Mouse (Mus musculus): ENCODE data around the gene Lctl. TPM values are rescaled to one million over a fixed set of nuclear protein-coding genes. Genes with fewer than 3 reads are reported as not detected.

Lctl gene
- 5.2 and 21.8 TPM in 2 replicates for polyA plus RNA-seq (2012; rRNA removed)

- no peak for DNase-seq (ENCODE audit: low read depth)
Measured at GRCm38 (mm10) chr9:64116876-64117275, at the start of gene Lctl. TSS of gene Lctl (plus strand) at chr9:64117147.

DNA sequence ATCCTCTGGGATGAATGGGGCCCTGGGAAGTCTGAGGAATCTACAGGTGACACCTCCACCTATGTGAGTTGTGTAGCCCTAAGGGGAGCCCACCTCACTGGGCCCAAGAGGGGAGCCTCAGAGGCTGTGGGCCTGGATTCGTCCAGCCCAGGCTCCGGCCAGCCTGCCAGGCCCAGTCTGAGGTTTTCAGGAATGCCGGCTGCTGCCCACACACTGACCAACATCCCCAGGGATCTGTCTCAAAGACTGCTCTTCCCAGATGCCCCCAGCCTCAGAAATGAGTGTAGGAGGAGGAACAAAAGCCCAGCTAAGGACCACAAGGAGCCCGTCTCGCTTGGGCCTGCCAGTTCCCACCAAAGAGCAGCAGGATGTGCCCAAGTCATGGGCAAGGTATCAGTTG is 49.2 kb upstream of the Lctl start:
- no peak for DNase-seq (ENCODE audit: low read depth)

GRCm38 (mm10) chr9:64068571-64068970 is 48.4 kb upstream of the Lctl start:
- no peak for DNase-seq (ENCODE audit: low read depth)

DNA sequence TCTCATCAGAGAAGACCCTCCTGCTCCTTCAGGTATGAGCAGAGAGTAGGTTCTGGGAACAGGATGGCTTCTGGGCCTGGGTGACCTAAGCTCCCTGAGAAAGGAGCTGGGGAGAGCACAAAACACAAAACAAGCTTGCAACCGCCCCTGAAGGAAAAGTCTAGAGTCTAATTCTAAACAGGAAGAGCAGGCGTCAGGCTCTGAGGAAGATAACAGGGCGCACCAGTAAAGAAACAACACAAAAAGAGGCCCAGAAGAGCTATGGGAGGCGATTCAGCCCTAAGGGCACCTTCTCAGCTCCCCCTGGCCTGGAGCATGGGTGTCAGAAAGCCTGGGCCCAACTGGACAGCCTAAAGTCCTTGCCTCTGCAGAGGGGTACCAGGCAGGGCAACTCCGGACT is 47.8 kb upstream of the Lctl start:
- DNase-seq (ENCODE audit: low read depth), result no peak

DNA sequence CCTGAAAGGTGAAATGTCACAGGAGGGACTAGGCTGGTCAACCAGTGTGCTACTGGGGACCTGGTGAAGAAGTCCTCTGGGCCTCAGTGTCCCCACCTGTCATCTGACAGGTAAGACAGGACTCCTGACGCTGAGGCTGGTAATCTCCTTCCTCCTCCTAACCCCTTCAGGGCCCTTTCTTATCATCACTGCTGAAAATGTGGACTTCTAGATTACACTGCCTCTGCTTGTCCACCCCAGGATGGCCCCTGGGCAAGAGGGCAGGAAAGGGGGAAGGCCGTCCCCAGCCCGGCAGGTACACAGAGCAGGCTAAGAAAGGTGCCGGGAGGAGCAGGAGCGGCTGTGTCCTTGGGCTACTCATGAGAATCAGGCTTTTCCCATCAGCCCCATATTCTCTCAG is 46.3 kb upstream of the Lctl start:
- no peak for DNase-seq (ENCODE audit: low read depth)

DNA sequence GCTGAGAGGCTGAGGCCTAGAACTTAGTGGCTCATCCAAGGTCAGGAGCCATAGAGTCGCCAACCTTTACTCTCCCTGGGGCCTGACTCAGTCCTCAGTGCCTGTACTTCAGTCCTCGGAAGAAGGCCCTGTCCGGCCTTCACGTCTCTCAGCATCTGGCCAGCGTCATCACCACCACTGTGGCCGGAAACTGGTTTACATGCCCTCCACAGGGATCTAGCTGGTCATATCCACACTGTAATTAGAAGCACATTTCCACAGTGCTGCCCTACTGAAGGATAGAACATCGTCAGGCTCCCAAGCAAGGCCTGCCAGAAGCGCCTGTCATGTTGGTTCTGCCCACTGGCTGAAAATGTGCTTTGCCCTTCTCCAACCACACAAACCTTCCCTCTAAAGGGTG is 42.1 kb upstream of the Lctl start:
- DNase-seq (ENCODE audit: low read depth), result no peak

GRCm38 (mm10) chr9:64076412-64076811 is 40.5 kb upstream of the Lctl start:
- no peak for DNase-seq (ENCODE audit: low read depth)

DNA sequence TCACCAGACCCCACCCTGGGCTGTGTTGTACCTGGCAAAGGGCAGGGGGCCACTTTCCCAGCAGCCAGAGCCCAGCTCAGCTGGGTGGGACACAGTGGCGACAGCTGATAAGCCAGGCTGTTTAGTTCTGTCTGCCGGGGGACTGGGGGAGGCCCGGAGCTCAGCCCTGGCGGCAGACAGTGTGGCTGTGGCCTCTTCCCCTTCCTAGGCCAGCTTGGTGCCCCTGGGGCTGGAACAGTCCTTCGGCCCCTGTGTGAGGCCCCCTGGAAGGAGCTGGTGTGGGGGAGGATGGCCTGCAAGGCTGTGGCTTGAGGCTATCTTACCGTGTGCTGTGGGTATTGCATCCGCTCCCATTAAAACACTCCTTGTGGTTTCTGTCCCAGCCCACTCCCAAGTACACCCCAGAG is 38.6 kb upstream of the Lctl start:
- no peak for DNase-seq (ENCODE audit: low read depth)

- DNase-seq (ENCODE audit: low read depth), result no peak
Measured at GRCm38 (mm10) chr9:64079922-64080321, 37.0 kb upstream of the Lctl start.

DNA sequence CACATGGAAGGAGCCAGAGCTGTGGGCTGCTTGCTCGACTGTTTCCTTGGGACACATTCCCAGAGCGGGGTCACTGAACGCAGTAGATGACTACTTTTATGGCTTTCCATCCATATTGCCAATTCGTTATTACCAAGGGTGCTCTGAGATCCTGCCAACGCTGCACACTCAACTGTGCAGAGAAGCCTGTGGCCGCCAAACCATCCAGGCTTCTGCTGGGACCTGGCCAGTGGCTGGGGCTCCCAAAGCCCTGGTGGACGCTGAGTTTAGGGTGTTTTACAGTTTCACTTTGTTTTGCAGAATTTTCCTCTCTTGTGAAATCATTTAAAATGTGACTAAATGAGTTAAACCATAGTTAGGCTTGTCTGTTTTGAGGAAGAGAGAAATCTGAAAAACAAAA is 32.7 kb upstream of the Lctl start:
- no peak for DNase-seq (ENCODE audit: low read depth)

- DNase-seq (ENCODE audit: low read depth), result no peak
Measured at GRCm38 (mm10) chr9:64084661-64085399, 32.1 kb upstream of the Lctl start.

DNA sequence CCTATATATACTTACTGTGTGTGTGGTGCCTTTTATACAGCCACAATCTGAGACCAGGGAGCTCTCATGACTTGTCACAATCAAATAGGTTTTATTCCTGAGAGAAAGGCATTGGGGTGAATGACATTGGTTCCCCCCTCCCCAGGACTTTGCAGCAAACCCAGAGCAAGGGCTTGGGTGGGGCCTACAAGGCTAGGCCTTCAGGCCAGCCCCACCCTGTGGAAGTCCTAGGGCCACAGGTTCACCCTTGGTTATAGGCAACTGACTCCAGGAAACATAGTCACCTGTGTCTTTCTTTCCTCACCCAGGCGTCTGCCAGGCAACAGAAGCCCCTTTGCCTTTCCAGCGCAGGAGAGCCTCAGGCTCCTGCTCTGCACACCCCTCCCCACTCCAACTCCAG is 31.0 kb upstream of the Lctl start:
- no peak for DNase-seq (ENCODE audit: low read depth)

DNA sequence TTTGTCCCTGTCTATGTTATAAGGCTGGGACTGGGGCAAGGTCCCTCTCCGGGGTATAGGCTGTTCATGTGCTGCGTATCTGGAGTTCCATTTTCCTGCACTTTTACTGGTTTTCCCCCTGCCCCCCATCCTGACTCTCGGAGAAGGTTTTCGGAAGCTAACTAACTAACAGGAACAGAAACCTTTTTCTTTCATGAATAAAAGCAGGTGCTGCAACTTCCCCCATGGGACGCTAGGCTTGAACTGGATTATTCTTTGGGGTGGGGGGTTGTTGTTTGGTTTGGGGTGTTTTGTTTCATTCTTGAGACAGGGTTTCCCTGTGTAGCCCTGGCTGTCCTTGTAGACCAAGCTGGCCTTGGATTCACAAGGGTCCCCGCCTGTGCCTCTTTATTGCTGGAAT is 30.4 kb upstream of the Lctl start:
- DNase-seq (ENCODE audit: low read depth), result no peak

DNA sequence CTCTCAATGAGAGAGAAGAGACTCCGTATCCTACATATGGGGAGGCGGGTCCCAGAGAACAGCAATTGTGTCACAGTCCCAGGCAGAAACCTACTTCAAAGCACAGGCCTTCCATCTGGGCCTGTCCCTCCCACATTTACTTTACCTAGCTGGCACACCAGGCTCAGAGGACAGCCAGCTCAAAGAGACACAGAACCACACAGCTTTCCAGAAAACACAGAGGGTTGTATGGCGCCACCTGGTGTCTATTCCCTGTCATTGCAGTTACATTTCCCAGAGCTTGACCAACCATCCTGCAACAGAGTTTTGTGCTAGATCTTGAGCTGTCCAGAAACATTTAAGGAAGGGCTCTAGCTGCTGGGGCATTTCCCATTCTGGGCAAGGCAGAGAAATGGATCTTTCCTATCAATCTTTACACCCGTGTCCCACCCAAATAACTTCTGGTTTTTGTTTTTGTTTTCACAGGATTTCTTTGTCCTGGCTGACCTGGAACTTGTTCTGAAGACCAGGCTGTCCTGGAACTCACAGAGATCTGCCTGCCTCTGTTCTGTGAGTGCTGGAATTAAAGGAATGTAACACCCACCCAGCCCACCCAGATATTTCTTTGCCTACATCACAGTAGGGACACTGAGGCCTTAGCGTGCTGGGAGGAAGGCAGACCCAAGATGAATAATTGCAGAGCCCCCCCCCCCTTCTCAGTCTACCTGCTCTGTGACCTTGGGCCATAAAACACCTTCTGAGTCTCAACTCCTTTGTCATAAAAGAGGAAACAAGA is 29.3 kb upstream of the Lctl start:
- no peak for DNase-seq (ENCODE audit: low read depth)

- no peak for DNase-seq (ENCODE audit: low read depth)
Measured at GRCm38 (mm10) chr9:64088346-64088745, 28.6 kb upstream of the Lctl start.

- no peak for DNase-seq (ENCODE audit: low read depth)
Measured at GRCm38 (mm10) chr9:64089004-64089403, 27.9 kb upstream of the Lctl start.

DNA sequence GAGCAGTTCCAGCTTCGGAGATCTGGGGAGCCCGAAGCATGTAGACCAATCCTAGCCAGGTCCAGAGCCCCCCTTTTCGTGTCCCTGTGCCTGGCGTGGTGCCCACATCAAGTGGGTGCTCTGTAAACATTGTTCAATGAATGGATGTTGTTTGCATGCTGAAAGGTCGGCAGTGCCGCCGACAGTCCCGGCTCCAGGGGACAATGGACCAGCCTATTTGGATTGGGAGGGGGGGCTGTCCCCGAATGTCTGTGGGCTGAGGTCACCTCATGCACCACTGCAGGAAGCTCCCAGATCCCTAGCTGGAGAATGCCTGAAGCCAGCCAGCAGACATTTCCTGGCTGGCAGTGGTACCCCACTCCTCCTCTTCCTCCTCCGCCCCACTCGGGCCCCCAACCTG is 22.9 kb upstream of the Lctl start:
- DNase-seq (ENCODE audit: low read depth), result no peak

- DNase-seq (ENCODE audit: low read depth), result no peak
Measured at GRCm38 (mm10) chr9:64098282-64098681, 18.7 kb upstream of the Lctl start.

GRCm38 (mm10) chr9:64100442-64100841 is 16.5 kb upstream of the Lctl start:
- no peak for DNase-seq (ENCODE audit: low read depth)

DNA sequence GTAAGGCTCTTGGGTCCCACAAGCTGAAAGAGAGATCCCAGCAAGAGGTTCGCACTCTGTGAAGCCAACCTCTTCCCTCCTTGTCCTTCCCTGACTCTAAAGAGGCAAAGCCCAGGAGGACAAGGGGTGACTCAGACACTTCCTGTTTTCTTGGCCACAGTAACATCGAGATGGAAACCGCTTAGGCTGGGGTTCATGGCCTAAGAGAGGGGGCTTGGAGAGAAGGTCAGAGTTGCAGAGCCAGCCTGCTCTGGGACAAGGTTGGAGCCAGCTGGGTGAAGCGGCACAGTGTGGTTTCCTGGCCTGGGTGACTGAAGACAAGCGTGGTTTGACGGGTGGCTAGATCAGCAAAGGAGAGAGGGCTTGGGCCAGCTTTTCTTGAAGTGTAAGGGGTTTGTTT is 11.6 kb upstream of the Lctl start:
- no peak for DNase-seq (ENCODE audit: low read depth)

DNA sequence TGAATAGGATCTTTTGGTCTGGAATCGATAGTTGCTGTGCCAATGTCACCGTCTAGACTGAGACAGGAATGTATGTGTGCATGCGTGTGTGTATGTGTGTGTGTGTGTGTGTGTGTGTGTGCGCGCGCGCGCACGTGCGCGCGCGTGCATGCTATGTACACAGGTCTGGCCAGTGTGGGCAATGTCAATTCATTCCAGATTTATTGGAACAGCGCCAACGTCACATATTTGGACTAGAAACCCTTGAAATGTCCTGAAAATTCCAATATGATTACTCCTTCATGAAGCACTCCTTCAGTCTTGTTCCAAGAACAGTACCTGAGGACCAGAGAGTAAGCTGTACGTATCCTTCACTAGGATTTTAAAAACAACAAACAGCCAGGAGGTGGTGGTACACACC is 6.4 kb upstream of the Lctl start:
- DNase-seq (ENCODE audit: low read depth), result no peak

DNA sequence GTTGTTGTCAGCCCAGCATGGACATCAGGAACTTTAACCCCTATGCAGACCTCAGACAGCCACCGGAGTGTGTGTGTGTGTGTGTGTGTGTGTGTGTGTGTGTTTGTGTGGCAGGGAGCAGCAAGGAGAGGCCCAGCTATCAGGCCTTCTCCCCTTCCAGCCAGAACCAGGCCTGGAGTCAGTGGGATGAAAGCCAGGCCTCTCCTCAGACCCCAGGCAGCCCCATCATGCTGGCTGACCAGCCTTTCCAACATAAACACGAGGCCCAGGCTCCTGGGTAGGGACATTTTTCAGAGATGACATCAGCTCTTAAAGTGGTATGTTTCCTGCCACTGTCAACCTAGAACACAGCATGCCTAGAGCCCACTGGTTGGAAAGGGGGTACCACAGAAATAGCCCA is 2.3 kb upstream of the Lctl start:
- DNase-seq (ENCODE audit: low read depth), result no peak

DNA sequence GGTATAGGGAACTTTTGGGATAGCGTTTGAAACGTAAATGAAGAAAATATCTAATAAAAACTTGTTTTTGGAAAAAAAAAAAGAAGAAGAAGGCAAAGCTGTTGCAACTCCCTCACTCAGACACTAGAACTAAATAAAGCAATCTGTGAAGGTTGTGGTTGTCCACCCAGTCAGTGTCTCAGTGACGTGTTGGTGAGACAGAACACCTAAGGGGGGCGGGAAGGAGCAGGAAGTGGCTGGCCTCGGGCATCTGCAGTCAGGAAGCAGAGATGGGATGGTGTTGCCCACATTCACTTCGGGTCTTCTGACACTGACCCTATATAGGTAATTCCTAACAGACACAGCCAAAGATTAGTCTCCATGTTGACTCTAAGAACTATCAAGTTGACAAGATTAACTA is 1.2 kb upstream of the Lctl start:
- DNase-seq (ENCODE audit: low read depth), result no peak

DNA sequence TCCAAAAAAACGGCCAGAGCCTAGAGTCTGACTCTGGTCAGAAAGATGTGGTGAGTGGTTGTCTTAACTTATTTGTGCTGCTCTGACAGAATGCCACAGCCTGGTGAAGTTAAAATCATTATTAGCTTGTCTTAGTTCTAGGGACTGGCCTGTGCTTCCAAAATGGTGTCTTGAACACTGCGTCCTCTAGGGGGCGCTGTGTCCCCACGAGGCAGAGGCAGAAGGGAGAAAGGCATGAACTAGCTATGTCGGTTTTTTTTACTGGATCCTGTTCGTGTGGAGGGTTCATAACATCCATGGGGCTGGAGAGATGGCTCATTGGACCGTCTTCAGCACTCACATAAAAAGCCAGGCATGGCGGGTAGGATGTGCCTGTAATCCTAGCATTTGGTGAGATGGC is 3.0 kb downstream of the Lctl start:
- DNase-seq (ENCODE audit: low read depth), result no peak
